Mouse (Mus musculus) cerebellum, adult 2 months (tissue): Measurements from ENCODE around the gene Plin4. TPM values are rescaled to one million over a fixed set of nuclear protein-coding genes. Genes with fewer than 3 reads are reported as not detected.

Source experiments
- DNase-seq, 2 experiments: peaks; one replicate each; pipeline ENCODE4 v3.0.0; 2021
- H3K27ac ChIP-seq: fragments of 200-500 bp; 2 replicates; pipeline ENCODE4 v1.5.1; 2012; ENCODE audit warnings: low read length, control low read depth, inconsistent platforms; ENCODE audit not compliant: insufficient read depth
- H3K27me3 ChIP-seq: fragments of 200-500 bp; 2 replicates; pipeline ENCODE4 v1.6.1; 2012; ENCODE audit warnings: inconsistent platforms, mild to moderate bottlenecking, low read length, moderate library complexity; ENCODE audit not compliant: control insufficient read depth, insufficient read depth
- H3K4me1 ChIP-seq: fragments of 200-500 bp; 2 replicates; pipeline ENCODE4 v1.6.1; 2011; ENCODE audit warnings: low read length; ENCODE audit not compliant: control insufficient read depth, insufficient read depth
- H3K4me3 ChIP-seq: fragments of 200-500 bp; replicated peaks from 2 replicates; pipeline ENCODE3; 2011; ENCODE audit warnings: mild to moderate bottlenecking, low read depth, low read length, control low read depth; ENCODE audit not compliant: insufficient read depth
- CTCF ChIP-seq: fragments of 200-500 bp; IDR thresholded peaks from 2 replicates; pipeline ENCODE4 v1.5.1; 2011; ENCODE audit warnings: low read depth, mild to moderate bottlenecking, control low read depth, low read length, moderate library complexity, borderline replicate concordance; ENCODE audit not compliant: insufficient read depth
- POLR2A ChIP-seq: fragments of 200-500 bp; IDR thresholded peaks from 2 replicates; pipeline ENCODE4 v1.6.1; 2011; ENCODE audit warnings: low read length, control low read depth, borderline replicate concordance; ENCODE audit not compliant: insufficient read depth
- WGBS: fragments of 180-500 bp; shearing (Covaris S2); methylation state at CpG from one replicate; pipeline ENCODE4 v1.1.7; 2018; 5-methylcytosine and 5-hydroxymethylcytosine counted together
- polyA plus RNA-seq: library from polyadenylated mRNA; depleted of rRNA; stranded (reverse); fragments of >200 nt; gene quantifications from 2 replicates; pipeline ENCODE4 v1.2.3, GENCODE M21; 2012

Plin4 gene
- polyA plus RNA-seq, 1 experiment, result 1.1 TPM

GRCm38 (mm10) chr17:56123681-56124340, 14.2 kb upstream of the Plin4 start:
- Histone ChIP-seq H3K27ac (no peak overlapping the region), H3K4me1 (peaks cover 14% of the 10 kb centered on the region), H3K4me3 (no peak overlapping the region), H3K27me3 (no peaks in the 10 kb centered on the region; the same call in 1 of the 2 replicates)
- TF ChIP-seq POLR2A, result no peak
- no peak for TF ChIP-seq CTCF
- WGBS, result 57% methylated on average over 58 of the region's 59 CpGs
- DNase-seq, result no peak

- WGBS, result 94% methylated on average over 12 of the region's 12 CpGs
- Histone ChIP-seq H3K4me1 (peaks cover 10% of the 10 kb centered on the region), H3K27ac (no peak overlapping the region), H3K27me3 (no peaks in the 10 kb centered on the region; the same call in 1 of the 2 replicates), H3K4me3 (no peak overlapping the region)
- DNase-seq, result no peak
- no peak for TF ChIP-seq CTCF
- no peak for TF ChIP-seq POLR2A
Observed at GRCm38 (mm10) chr17:56123161-56123560, 13.6 kb upstream of the Plin4 start.

- no peak for DNase-seq
- H3K27ac ChIP-seq, result no peak within 1 kb of the TSS
- peak within 1 kb of the TSS; percentile 46 for H3K4me3 ChIP-seq
- no peaks in the 10 kb centered on the region; the same call in 1 of the 2 replicates for H3K27me3 ChIP-seq
- H3K4me1 ChIP-seq, result peaks cover 9% of the 10 kb centered on the region
- whole genome bisulfite sequencing, result 65% methylated on average over 2 of the region's 2 CpGs
- no peak for TF ChIP-seq CTCF
- no peak for TF ChIP-seq POLR2A
Observed at GRCm38 (mm10) chr17:56121826-56122225, 12.2 kb upstream of the Plin4 start, which contains the start of gene Lrg1. TSS of gene Lrg1 (minus strand) at chr17:56122001.

GRCm38 (mm10) chr17:56119981-56120880, 10.6 kb upstream of the Plin4 start:
- no peaks in the 10 kb centered on the region; the same call in 1 of the 2 replicates for H3K27me3 ChIP-seq
- 2% methylated on average over 66 of the region's 66 CpGs for WGBS
- peaks cover 9% of the 10 kb centered on the region for H3K4me1 ChIP-seq
- DNase-seq, result peak; percentile 64 to 75
- TF ChIP-seq CTCF, result no peak
- TF ChIP-seq POLR2A, result no peak
- peak overlapping the region; percentile 46 for H3K4me3 ChIP-seq
- no peak overlapping the region for H3K27ac ChIP-seq

GRCm38 (mm10) chr17:56119431-56119830, 9.8 kb upstream of the Plin4 start:
- Histone ChIP-seq H3K4me1 (peaks cover 7% of the 10 kb centered on the region), H3K4me3 (peak overlapping the region; percentile 6), H3K27me3 (no peaks in the 10 kb centered on the region; the same call in 1 of the 2 replicates), H3K27ac (no peak overlapping the region)
- no peak for DNase-seq
- TF ChIP-seq CTCF, result no peak
- TF ChIP-seq POLR2A, result no peak
- WGBS, result 57% methylated on average over 12 of the region's 12 CpGs

GRCm38 (mm10) chr17:56117251-56117710, 7.7 kb upstream of the Plin4 start, which contains the start of gene Plin5:
TSS of gene Plin5 (minus strand) at chr17:56117596.
- no peak for TF ChIP-seq CTCF
- TF ChIP-seq POLR2A, result no peak
- H3K4me3 ChIP-seq, result no peak within 1 kb of the TSS
- peak; percentile 34 to 43 for DNase-seq
- H3K4me1 ChIP-seq, result peaks cover 7% of the 10 kb centered on the region
- no peaks in the 10 kb centered on the region for H3K27me3 ChIP-seq
- no peak within 1 kb of the TSS for H3K27ac ChIP-seq
- 2% methylated on average over 27 of the region's 27 CpGs for WGBS

- no peak for DNase-seq
- WGBS, result 70% methylated on average over 10 of the region's 10 CpGs
- TF ChIP-seq POLR2A, result no peak
- no peak for TF ChIP-seq CTCF
- Histone ChIP-seq H3K4me3 (no peak overlapping the region), H3K27me3 (no peaks in the 10 kb centered on the region), H3K27ac (no peak overlapping the region), H3K4me1 (peaks cover 7% of the 10 kb centered on the region)
Observed at GRCm38 (mm10) chr17:56116193-56116592, 6.6 kb upstream of the Plin4 start.
